Mouse (Mus musculus): ENCODE results near the gene Ap2b1.

GRCm38 (mm10) chr11:83276251-83276650 is 22.6 kb upstream of the Ap2b1 start:
- no peak for TF ChIP-seq CTCF (IDR thresholded peaks at IDR 0.05; ENCODE audit: low read depth)
- no peak for TF ChIP-seq EP300 (optimal IDR thresholded peaks at IDR 0.05)
